In the genomic region with DNA sequence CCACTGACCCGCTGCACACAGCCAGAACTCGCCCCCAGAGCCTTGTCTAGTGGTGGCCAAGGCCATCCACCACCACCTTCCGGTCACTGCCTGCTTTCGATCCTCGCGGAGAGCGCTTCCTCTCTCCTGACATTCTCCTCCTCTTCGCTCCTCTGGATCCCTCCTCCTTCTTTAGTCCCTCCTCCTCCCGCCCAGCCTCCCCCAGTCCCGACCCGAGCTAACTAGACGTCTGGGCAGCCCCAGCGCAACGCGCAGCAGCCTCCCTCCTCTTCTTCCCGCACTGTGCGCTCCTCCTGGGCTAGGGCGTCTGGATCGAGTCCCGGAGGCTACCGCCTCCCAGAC, we compare ENCODE assay signal across 7 mouse cellular contexts. TPM values are rescaled to one million over a fixed set of nuclear protein-coding genes. Genes with fewer than 3 reads are reported as not detected.
A peak's percentile ranks its signal among the peaks of the same experiment; 100 is the strongest.
DNase-seq lines count a peak whose midpoint lies in the region; ATAC-seq lines count a peak whose summit lies in the region.

A gene (plus strand): TSS at position 197 of the 342 bp plus-strand sequence.

- peak; percentile 95 for ATAC-seq in intestine, embryonic 15.5 days
- ATAC-seq in stomach, embryonic 16.5 days (ENCODE audit: insufficient read depth, low FRiP score): peak; percentile 95

- peak within 1 kb of the TSS; percentile 82 for H3K4me3 ChIP-seq in intestine, embryonic 15.5 days (replicated peaks)
- peak within 1 kb of the TSS; percentile 63 for H3K4me3 ChIP-seq in limb, embryonic 10.5 days
- peak within 1 kb of the TSS; percentile 59 for H3K4me3 ChIP-seq in midbrain, embryonic 10.5 days
- peak within 1 kb of the TSS; percentile 93 for H3K4me3 ChIP-seq in stomach, embryonic 16.5 days (replicated peaks; ENCODE audit: low read length)

- peak; percentile 75 for DNase-seq in adrenal gland, postnatal 10 days
- DNase-seq in embryo, embryonic 10 days (ENCODE audit: low spot score): peak; percentile 65
- DNase-seq in gonadal fat pad, adult 2 months (ENCODE audit: low read depth): no peak
- no peak for DNase-seq in limb, embryonic 10.5 days (ENCODE audit: low spot score)
- no peak for DNase-seq in midbrain, embryonic 10.5 days (ENCODE audit: low spot score)

- peak within 1 kb of the TSS; percentile 74 for H3K9ac ChIP-seq in intestine, embryonic 15.5 days
- H3K9ac ChIP-seq in stomach, embryonic 16.5 days (ENCODE audit: low read length): peak within 1 kb of the TSS; percentile 91

- WGBS in intestine, embryonic 15.5 days: under 1% methylated on average over 21 of the region's 21 CpGs
- 0% methylated on average over 21 of the region's 21 CpGs for WGBS in limb, embryonic 10.5 days
- under 1% methylated on average over 21 of the region's 21 CpGs for WGBS in midbrain, embryonic 10.5 days
- WGBS in stomach, embryonic 16.5 days: 2% methylated on average over 21 of the region's 21 CpGs

- no peaks in the 10 kb centered on the region for H3K27me3 ChIP-seq in intestine, embryonic 15.5 days (replicated peaks)
- peaks cover 47% of the 10 kb centered on the region for H3K27me3 ChIP-seq in limb, embryonic 10.5 days (ENCODE audit: low read depth, poor library complexity, severe bottlenecking)
- H3K27me3 ChIP-seq in midbrain, embryonic 10.5 days (ENCODE audit: low read depth, poor library complexity, severe bottlenecking): peaks cover 50% of the 10 kb centered on the region
- H3K27me3 ChIP-seq in stomach, embryonic 16.5 days (ENCODE audit: control insufficient read depth, insufficient read depth, low read length): no peaks in the 10 kb centered on the region

- H3K9me3 ChIP-seq in intestine, embryonic 15.5 days: no peaks in the 10 kb centered on the region
- H3K9me3 ChIP-seq in limb, embryonic 10.5 days (replicated peaks): no peaks in the 10 kb centered on the region
- no peaks in the 10 kb centered on the region for H3K9me3 ChIP-seq in midbrain, embryonic 10.5 days (replicated peaks)
- H3K9me3 ChIP-seq in stomach, embryonic 16.5 days (replicated peaks; ENCODE audit: control insufficient read depth, low read length): no peaks in the 10 kb centered on the region

- H3K36me3 ChIP-seq in intestine, embryonic 15.5 days: no peaks in the 10 kb centered on the region
- no peaks in the 10 kb centered on the region for H3K36me3 ChIP-seq in limb, embryonic 10.5 days
- no peaks in the 10 kb centered on the region for H3K36me3 ChIP-seq in midbrain, embryonic 10.5 days
- H3K36me3 ChIP-seq in stomach, embryonic 16.5 days (ENCODE audit: control insufficient read depth, insufficient read depth, low read length): no peaks in the 10 kb centered on the region

- peak within 1 kb of the TSS; percentile 77 for H3K27ac ChIP-seq in intestine, embryonic 15.5 days
- peak within 1 kb of the TSS; percentile 56 for H3K27ac ChIP-seq in limb, embryonic 10.5 days
- H3K27ac ChIP-seq in midbrain, embryonic 10.5 days (replicated peaks): peak within 1 kb of the TSS; percentile 46; the same call in 1 of the 2 replicates
- peak within 1 kb of the TSS; percentile 72 for H3K27ac ChIP-seq in stomach, embryonic 16.5 days (ENCODE audit: low read length)

- H3K4me1 ChIP-seq in intestine, embryonic 15.5 days (replicated peaks): 0 out of 2 replicates have a peak, but pooled peaks cover 12% of the 10 kb centered on the region
- H3K4me1 ChIP-seq in limb, embryonic 10.5 days: peaks cover 18% of the 10 kb centered on the region
- H3K4me1 ChIP-seq in midbrain, embryonic 10.5 days: peaks cover 18% of the 10 kb centered on the region
- peaks cover 12% of the 10 kb centered on the region for H3K4me1 ChIP-seq in stomach, embryonic 16.5 days (ENCODE audit: control insufficient read depth, insufficient read depth, low read length)

- peak within 1 kb of the TSS; percentile 92 for H3K4me2 ChIP-seq in intestine, embryonic 15.5 days (replicated peaks)
- peak within 1 kb of the TSS; percentile 72 for H3K4me2 ChIP-seq in stomach, embryonic 16.5 days (ENCODE audit: low read depth, low read length)

RNA-seq across cellular contexts. Expression of the gene that starts here (rescaled TPM):
- total RNA-seq in adrenal gland, postnatal 10 days (2021): 10 to 100 TPM; 15.5 to 23.5 TPM
- polyA plus RNA-seq in gonadal fat pad, adult 2 months (2012; rRNA removed): 44.6 and 47.8 TPM in 2 replicates
- 10.8 and 11.6 TPM in 2 replicates for polyA plus RNA-seq in intestine, embryonic 15.5 days (2015; fragmentation: Nextera tagmentation; extraction: Ambion mirVana)
- 2.4 and 3.0 TPM in 2 replicates for polyA plus RNA-seq in limb, embryonic 10.5 days (2016; fragmentation: Nextera tagmentation; extraction: Ambion mirVana)
- 3.5 TPM in 2 replicates for polyA plus RNA-seq in midbrain, embryonic 10.5 days (2016; fragmentation: Nextera tagmentation; extraction: Ambion mirVana)
- 17.0 and 17.8 TPM in 2 replicates for polyA plus RNA-seq in stomach, embryonic 16.5 days (2015; fragmentation: Nextera tagmentation; extraction: Ambion mirVana)

Comparison
In these comparisons a context has a peak if more than half of its experiments do, and no peak if none do; other contexts are left out.
1. DNase-seq: peak in adrenal gland, postnatal 10 days (single experiment) and embryo, embryonic 10 days (single experiment); none in gonadal fat pad, adult 2 months (single experiment), limb, embryonic 10.5 days (single experiment) and midbrain, embryonic 10.5 days (single experiment).
2. Peak in every context shown above with its lines, with median percentiles within 50 percentile points of each other: H3K27ac ChIP-seq and H3K4me3 ChIP-seq.